Mouse (Mus musculus) cerebellum, postnatal 10 days (tissue): ENCODE results near the gene Rab24.

Source experiments
- DNase-seq, 2 experiments: peaks; one replicate each; pipeline ENCODE4 v3.0.0; 2021; ENCODE audit warnings: mixed read lengths in 2 of 2

Rab24 gene

GRCm38 (mm10) chr13:55321434-55322129 lies at the start of gene Rab24:
Rab24 (minus strand) TSS chr13:55321946.
- DNase-seq = peak; percentile 95

DNA sequence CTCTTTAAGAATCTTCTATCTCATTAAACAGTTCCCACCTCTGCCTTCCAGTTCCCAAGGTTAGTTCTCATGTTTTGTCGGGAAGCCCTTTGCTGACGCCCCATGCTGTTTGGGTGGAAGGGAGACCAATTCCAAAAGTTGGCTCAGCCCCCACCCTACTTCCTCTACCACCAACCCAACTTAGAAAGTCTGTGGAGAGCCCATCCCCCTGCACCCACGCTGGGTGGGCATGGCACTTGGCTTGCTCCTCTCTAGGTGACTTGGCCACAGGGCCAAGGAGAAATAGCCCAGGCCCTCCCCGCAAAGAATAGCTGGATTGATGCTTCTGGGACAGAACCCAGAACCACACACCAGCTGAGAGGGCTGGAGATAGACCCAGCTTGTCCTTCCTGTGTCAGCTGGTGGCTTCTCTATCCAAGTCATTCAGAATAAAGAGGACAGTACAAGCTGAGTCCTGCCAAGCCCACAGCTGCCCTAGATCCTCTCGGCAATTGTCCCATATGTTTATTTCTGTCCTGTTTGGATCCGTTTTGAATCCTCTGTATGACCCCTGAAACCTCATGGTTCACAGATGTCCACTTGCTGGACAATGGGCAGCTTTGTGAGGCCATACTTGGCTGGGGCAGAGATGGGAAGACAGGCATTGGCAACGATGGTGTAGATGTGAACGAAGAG lies 49.4 kb upstream of the Rab24 start:
- DNase-seq = peak; percentile 55 to 56

- no peak for DNase-seq
These were observed 48.5 kb upstream of the Rab24 start for GRCm38 (mm10) chr13:55370234-55370633.

GRCm38 (mm10) chr13:55369531-55370114 lies 47.9 kb upstream of the Rab24 start, which contains the start of gene Rgs14:
Rgs14 (plus strand) TSS chr13:55369732.
- no peak for DNase-seq

GRCm38 (mm10) chr13:55368401-55368800 lies 46.7 kb upstream of the Rab24 start:
- DNase-seq = no peak

DNA sequence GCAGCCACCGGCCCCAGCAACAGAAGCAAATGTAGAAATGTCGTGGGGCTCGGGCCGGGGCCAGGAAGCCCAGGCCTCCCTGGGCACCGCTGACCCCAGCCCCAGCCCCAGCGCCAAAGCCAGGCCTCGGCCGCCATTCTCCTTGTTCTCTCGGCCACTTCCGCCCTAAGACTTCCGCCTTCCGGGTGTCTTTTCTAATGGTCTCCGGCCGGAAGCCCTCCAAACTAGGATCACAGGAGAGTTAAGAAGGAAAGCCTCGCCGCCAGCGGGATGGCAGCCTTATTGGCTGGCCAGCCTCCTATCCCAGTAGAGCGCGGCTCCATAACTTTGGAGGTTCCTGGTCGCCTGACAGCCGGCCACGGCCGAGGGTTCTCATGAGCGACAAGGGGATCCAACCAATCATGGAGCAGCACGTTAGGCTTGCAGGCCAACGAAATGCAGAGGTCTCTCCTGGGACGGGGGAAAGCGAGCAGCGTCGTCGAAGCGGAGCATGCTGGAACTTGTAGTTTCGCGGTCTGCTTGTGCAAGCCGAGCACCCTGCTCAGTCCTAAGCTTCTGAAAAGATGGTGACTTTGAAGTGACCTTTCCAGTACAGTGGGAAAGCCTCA lies 40.8 kb upstream of the Rab24 start, which contains the start of gene Lman2:
TSS of gene Lman2 (minus strand) at position 331 of the 608 bp plus-strand sequence.
- DNase-seq = peak; percentile 96 to 98

DNA sequence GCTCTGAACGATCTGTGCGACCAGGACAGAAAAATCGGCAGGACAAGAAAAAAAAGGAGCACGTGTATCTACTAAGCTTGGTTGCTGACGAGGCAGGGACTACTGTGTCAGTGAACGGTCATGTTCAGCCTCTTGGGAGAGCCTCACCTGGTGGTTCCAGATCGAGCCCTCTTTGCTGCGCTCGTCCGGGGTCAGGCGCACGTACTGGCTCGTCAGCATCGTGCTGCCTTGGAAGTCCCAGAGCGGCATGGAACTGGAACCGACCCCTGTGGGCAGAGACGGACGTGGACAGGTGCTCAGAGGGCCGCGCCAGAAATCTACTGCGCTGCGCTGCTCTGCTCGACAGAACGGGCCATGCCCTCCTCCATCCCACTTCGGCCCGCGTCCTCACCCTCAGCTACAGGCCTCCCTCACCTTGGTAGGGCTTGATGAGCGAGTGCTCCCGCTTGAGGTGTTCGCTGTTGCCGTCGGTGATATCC lies 40.3 kb upstream of the Rab24 start:
- no peak for DNase-seq

DNA sequence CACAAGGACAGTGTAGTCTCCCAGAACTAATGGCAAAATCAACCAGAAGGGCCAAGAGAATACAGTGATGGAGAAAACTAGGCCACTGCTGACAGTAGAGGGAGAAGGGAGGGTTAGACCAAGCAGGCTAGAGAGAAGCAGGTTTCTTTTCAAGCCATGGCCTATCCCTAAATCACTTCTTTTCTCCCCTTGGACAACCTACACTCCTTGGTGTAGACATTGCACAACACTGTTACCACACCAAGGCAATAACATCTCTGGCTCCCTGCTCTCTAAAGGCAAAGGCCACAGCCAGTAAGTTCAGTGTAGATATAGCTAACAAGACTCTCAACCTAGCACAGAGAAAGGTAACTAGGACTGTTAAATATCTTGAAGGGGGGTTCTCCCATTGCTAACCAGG lies 39.4 kb upstream of the Rab24 start:
- no peak for DNase-seq

DNA sequence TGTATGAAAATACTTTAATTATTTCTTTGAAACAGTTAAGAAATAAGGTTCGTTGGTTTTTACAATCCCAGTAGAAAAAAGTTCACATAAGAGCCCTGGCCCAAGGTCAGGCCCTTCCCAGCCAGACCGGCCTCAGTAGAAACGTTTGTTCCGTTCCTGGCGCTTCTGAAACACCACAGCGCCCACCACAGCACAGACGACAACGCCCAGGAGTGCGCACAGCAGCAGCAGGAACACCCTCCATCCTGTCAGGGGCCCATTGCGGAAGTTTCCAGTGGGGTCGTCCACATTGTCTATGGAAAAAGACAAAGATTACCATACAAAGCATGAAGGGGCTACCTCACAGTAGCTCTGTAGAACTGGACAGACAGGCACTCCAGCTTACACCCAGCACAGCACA lies 25.0 kb upstream of the Rab24 start:
- DNase-seq = no peak

GRCm38 (mm10) chr13:55344286-55344685 lies 22.5 kb upstream of the Rab24 start:
- peak in 1 of 2 experiments; percentile 47 for DNase-seq

- no peak for DNase-seq
These were observed 20.7 kb upstream of the Rab24 start for GRCm38 (mm10) chr13:55342469-55342868.

DNA sequence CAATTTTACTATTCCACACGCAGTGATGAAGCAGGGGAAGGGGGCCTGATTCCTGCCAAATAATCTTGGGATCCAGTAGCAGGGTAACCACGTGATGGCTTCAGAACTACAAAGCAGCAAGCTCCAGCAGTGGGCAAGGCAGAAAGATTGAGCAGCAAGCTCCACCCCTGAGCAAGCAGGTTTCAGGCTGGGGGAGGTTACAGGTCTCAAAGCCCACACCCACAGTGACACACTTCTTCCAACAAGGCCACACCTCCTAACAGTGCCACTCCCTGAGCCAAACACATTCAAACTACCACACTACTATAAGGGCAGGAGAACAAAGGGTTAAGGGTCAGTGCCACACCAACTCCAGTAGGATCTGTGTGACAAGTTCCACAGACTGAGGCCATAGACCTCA lies 17.5 kb upstream of the Rab24 start:
- no peak for DNase-seq

GRCm38 (mm10) chr13:55338131-55339054 lies 16.6 kb upstream of the Rab24 start:
- peak; percentile 63 to 69 for DNase-seq

DNA sequence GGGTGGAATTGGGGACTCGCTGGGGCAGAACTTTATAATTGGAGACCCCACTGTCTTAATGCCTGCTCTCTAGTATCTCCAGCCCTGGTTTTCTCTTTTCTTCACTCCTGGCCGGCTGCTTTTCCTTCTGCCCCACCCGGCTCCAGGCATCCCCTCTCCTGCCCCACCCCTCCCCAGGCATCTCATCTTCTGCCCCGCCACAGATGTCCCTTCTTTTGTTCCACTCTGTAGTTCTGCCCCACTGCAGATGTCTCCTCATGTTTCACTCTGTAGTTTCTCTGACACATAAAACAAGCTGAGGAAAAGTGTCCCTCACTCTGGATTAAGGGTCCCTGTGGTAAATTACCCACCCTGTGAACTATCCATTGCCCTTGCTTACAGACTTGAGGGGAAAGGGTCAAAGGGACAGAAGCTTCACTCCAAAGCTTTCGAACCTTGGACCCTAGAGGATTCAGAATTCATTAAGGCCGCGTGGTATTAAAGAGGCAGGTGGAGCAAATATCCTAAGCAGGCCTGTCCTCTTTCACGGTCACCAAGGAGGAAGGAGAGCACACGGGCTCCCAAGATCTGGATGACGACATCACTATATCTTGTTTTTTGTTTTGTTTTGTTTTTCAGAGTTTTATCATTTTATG lies 15.7 kb upstream of the Rab24 start:
- no peak for DNase-seq

DNA sequence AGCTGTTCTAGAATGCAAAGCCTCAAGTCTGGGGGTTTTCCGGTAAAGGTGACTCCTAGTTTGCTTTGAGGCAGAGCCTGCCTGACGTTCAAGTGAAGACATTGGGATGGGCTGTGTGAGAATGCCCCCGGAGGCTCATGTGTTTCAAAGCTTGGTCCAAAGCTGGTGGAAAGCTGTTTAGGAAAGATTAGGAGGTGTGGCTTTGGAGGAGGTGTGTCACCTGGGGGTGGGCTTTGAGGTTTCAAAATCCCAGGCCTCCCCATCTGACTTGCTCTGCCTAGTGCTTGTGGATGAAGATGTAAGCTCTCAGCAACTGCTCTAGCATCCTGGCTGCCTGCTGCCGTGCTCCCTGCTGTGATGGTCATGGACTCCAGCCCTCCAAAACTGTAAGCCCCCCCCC lies 14.0 kb upstream of the Rab24 start:
- no peak for DNase-seq

DNA sequence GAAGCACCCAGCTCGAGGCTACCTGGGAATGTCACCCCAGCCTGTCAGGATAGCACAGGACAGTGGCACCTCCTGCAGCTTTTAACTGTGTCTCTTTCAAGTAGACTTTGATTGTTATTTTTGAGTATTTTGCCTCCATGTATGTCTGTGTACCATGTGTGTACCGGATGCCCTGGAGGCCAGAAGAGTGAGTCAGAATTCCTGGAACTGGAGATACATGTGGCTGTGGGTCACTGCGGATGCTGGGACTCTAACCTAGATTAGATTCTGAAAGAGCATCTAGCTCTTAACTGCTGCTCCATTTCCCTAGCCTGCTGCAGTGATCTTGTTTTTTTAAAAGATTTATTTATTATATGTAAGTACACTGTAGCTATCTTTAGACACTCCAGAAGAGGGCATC lies 10.6 kb upstream of the Rab24 start:
- DNase-seq = no peak

DNA sequence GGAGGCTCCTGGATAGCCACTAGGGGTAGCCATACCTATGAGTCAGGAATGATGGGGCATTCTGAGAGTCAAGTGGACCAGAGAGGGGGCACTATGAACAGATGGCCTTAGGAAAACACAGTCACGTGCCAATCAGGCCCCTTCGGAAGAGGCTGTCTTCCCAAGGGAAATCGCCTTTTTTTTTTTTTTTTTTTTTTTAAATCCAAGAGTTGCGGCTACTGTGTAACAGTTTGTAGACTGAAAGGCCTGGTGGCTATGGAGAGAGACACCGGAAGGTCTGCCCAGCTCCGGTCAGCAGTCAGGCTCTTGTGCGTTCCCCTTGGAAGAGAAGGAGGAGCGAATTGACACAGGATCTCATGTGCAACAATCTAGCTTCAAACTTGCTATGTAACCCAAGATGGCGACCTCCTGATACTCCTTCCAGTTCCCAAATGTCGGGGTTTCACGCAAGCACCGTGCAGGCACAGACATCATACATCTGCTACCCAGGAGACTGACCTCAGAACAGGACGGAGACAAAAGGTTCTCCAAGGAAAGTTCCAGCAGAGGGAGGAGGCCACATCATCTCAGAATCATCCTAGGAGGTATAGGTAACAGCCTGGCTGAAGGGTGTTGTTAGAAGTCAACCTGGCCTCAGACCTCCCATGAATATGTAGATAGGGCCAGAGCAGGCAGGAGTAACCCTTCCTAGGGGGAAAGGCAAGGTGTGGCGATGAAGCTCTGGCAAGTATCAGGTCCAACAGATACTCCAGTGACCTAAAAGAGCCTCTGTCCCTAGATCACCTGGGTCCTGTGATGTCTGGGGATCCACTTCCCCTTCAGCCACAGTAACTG lies 9.0 kb upstream of the Rab24 start:
- no peak for DNase-seq

- peak; percentile 94 to 95 for DNase-seq
These were observed 8.2 kb upstream of the Rab24 start, which contains the start of gene Mxd3 for GRCm38 (mm10) chr13:55329683-55330566. Mxd3 (minus strand) TSS chr13:55329823.

DNA sequence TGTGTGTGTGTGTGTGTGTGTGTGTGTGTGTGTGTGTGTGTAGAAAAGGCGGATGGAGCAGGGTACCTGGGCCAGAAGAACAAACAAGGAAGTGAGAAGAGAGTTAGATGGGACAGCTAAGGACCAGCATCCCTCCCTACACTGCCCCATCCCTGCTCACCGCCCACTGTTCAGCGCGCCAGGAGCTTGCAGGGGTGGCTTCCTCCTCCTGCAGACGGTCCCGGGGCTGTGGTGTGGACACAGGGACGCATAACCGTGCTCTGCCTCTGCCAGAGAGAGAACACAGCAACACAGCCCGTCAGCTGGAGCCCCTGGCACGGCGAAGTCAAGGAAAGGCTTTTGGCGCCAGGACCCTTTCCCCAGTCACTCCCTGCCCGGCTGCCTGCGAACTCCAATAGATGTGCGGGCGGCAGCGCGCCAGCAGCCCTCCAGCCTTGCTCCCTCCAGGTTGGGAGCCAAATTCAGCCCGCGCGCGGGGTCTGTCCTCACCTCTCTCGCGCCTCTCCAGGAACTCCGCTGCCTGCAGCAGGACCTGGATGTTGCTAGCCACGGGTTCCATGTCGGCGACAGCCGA lies 7.5 kb upstream of the Rab24 start:
- DNase-seq = peak; percentile 80 to 86
